Mouse (Mus musculus) left cerebral cortex, adult 18-20 months (tissue): ENCODE results near the gene Psip1. TPM values are rescaled to one million over a fixed set of nuclear protein-coding genes. Genes with fewer than 3 reads are reported as not detected.
A peak's percentile ranks its signal among the peaks of the same experiment; 100 is the strongest.

Experiments
- DNase-seq, 2 experiments: peaks; one replicate each; pipeline ENCODE4 v3.0.0; 2021 to 2022; ENCODE audit warnings: low spot score in 2 of 2, mixed read lengths in 1 of 2
- total RNA-seq, 2 experiments: library from RNA; stranded (reverse); gene quantifications; 2 replicates each; pipeline ENCODE4 v1.2.3; 2021

Psip1 gene
- total RNA-seq, 2 experiments from 2014 or later, result 207 to 210 TPM

DNA sequence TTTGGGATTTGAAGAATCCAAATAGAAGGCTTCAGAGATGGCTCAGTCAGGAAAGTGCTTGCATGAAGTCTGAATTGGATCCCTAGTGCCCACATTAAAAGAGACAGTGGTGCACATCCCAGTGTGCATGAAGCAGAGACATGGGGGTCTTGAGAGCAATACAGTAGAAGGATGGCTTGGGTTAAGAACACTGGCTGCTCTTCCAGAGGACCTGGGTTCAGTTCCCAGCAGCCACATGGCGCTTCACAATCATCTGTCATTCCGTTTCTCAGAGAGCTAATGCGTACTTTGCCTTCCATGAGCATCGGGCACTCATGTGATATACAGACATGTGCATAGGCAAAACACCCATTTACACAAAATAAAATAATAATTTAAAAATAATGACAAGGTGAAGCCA is 61.1 kb downstream of the Psip1 start:
- DNase-seq, result no peak

DNA sequence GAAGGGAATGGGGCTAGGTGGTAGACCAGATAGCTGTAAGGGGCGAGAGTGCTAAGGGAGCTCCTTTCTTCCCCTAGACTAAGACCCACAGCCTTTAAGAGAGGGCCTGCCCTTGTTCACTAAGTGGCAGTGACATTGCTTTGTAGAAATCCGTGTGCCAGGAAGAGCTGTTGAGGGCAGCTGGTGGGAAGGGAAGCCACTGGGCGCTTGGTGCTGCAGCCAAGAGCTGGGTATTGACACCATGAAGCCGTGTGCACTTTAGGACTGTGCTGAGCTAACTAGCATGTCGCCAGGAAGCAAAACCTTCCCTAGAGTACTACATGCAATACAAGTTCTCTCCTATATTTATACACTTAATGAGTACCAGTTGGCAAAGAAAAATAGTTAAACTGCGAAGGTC is 62.6 kb downstream of the Psip1 start:
- no peak for DNase-seq

DNA sequence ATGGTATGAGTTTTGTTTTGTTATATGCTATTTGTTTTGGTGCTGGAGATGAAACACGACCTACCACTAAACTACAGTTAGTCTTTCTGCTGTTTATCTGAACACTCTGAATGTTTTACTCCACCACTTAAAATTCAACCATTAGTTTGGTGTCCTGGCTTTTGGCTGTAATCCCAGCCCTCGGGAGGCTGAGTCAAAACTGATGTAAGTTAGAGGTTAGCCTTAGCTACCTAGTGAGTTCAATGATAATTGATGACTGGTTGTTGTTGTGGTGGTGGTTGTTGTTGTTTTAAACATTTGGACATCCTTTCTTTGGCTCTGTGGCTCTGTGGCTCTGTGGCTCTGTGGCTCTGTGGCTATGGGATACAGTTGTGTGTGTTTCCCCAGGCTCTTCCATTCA is 67.5 kb downstream of the Psip1 start:
- no peak for DNase-seq

- no peak for DNase-seq
These were observed 68.5 kb downstream of the Psip1 start for GRCm38 (mm10) chr4:83417820-83418186.

DNA sequence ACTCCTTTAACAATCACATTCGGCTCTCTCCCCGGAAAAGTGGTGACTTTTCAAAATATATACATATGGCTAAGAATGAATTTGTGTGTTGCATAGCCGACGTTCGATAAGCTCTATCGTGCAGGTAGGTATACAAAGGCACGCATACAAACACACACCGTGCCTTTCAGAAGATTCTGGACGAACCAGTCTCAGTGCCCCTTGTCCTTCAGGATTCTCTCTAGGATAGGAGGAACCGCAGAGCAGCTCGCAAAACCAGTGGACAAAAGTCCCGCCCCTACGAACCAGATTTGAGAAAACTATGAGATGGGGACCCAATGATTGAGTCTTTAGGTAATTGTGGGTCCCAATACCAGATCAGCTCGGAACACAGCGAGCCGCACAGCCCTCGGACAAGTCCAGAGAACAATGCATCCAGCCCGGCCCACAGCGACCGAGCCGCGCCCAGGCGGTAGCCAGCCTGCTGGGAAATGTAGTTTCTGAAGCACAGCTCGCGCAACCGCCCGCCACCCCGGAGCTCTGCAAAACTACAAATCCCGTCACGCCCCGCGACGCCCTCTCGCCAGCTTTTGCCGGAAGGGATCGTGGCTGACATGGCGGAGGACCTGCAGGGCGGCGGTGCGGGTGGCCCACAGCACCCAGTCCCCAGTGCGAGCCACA is 69.0 kb downstream of the Psip1 start, which contains the start of gene Snapc3:
Gene Snapc3, plus strand, starts transcription at position 565 of the 660 bp plus-strand sequence.
- peak; percentile 95 to 98 for DNase-seq

DNA sequence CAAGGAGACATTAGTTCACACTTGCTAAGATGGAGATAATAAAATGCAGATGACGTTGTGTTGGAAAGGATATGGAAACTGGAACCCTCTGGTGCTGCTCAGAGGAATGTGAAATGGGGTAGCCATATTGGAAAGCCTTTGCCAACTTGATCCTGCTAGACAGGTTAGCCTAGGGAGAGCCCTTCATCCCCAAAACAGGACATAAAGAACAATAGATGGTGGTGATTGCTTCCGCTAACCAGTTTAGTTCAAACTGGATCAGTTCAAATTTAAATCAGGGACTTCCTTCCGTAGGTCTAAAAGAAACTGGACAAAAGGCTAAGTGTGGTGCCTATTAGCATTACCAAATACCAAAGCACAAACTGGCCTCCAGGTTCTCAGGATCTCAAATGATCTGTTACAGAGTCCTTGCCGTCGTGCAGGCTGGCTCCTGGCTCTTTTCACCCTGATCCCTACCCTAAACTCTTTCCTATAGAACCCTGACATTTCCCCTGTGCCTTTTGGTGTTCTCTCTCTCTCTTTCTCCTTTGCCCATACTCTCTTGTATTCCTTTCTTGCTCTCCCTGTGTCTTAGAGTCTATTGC is 71.9 kb downstream of the Psip1 start:
- no peak for DNase-seq

GRCm38 (mm10) chr4:83412060-83412459 is 74.2 kb downstream of the Psip1 start:
- DNase-seq, result no peak

GRCm38 (mm10) chr4:83409867-83410505 is 76.3 kb downstream of the Psip1 start:
- DNase-seq, result no peak

DNA sequence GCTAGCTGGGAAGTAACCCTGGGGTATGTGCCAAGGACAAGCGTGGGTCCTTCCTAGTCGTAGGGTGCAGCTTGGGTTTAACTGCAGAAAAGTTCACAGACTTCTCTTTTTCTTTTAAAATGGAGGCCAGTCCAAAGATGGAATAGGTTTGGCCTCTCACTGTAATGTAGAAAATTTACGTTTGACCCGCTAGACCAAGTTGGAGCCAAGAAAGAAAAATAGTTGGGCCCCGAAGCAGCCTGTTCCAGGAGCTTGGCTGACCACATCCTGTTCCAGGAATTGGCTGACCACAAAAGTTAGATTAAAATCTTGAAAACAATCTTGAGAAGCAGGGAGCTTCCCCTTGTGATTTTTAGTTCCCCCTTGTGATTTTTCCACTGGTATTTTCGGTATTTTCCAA is 78.6 kb downstream of the Psip1 start:
- DNase-seq, result no peak

Other genes starting within 250 kb of the Psip1 start
- 10 to 100 TPM; 65.1 to 69.9 TPM for gene Ttc39b, start 162.2 kb downstream of the Psip1 start, total RNA-seq
- 10 to 100 TPM; 37.6 to 38.5 TPM for gene Snapc3, start 68.7 kb downstream of the Psip1 start, total RNA-seq
- gene Ccdc171, start 39.1 kb upstream of the Psip1 start, total RNA-seq, result 1 to 10 TPM; 4.9 to 5.8 TPM